Mouse (Mus musculus) heart, postnatal 0 days (tissue): ENCODE measurements around the gene Setd3. TPM values are rescaled to one million over a fixed set of nuclear protein-coding genes. Genes with fewer than 3 reads are reported as not detected.

Source experiments
- ATAC-seq: fragments of 200-750 bp; cut with Nextera tagmentation; 2 replicates; pipeline ENCODE4 v1.8.0; 2017; ENCODE audit warnings: low read depth, moderate number of reproducible peaks, moderate library complexity; ENCODE audit not compliant: insufficient read depth
- DNase-seq: peaks from one replicate; pipeline ENCODE4 v3.0.0-alpha.2; 2016; ENCODE audit warnings: low spot score
- H3K27ac ChIP-seq: fragments of 300-500 bp; sonication (generic); 2 replicates; pipeline ENCODE4 v1.5.1; 2014; ENCODE audit warnings: low read depth, mild to moderate bottlenecking
- H3K27me3 ChIP-seq: fragments of 300-500 bp; sonication (generic); 2 replicates; pipeline ENCODE4 v1.6.1; 2014; ENCODE audit warnings: low read length, mixed read lengths; ENCODE audit not compliant: control insufficient read depth, insufficient read depth
- H3K36me3 ChIP-seq: fragments of 300-500 bp; sonication (generic); replicated peaks from 2 replicates; pipeline ENCODE4 v1.6.1; 2014; ENCODE audit warnings: low read length, mixed read lengths; ENCODE audit not compliant: control insufficient read depth, insufficient read depth
- H3K4me1 ChIP-seq: fragments of 300-500 bp; sonication (generic); 2 replicates; pipeline ENCODE4 v1.6.1; 2014; ENCODE audit warnings: antibody characterized with exemption; ENCODE audit not compliant: control insufficient read depth, insufficient read depth
- H3K4me2 ChIP-seq: fragments of 300-500 bp; sonication (generic); 2 replicates; pipeline ENCODE4 v1.6.1; 2014; ENCODE audit warnings: low read depth, mild to moderate bottlenecking, low read length, moderate library complexity
- H3K4me3 ChIP-seq: fragments of 300-500 bp; sonication (generic); 2 replicates; pipeline ENCODE4 v1.5.1; 2014; ENCODE audit warnings: low read depth, low read length
- H3K9ac ChIP-seq: fragments of 300-500 bp; sonication (generic); replicated peaks from 2 replicates; pipeline ENCODE4 v1.6.1; 2014; ENCODE audit warnings: low read depth, low read length, mixed read lengths
- H3K9me3 ChIP-seq: fragments of 300-500 bp; sonication (generic); replicated peaks from 2 replicates; pipeline ENCODE4 v1.6.1; 2016; ENCODE audit warnings: low read length; ENCODE audit not compliant: control insufficient read depth
- CTCF ChIP-seq: IDR thresholded peaks from 2 replicates; pipeline ENCODE4 v1.5.1; 2016; ENCODE audit warnings: antibody characterized with exemption, control low read depth, low read depth
- EP300 ChIP-seq: IDR thresholded peaks from 2 replicates; pipeline ENCODE4 v1.6.1; 2016; ENCODE audit warnings: antibody characterized with exemption, low read depth
- WGBS: fragments of 180-500 bp; shearing (Covaris S2); extraction: QIAGEN DNeasy Blood & Tissue Kit; methylation state at CpG from one replicate; pipeline ENCODE4 v1.1.7; 2014; 5-methylcytosine and 5-hydroxymethylcytosine counted together
- polyA plus RNA-seq: library from polyadenylated mRNA; unstranded; fragments of >200 nt; fragmentation: Nextera tagmentation; extraction: Ambion mirVana; gene quantifications from 2 replicates; pipeline ENCODE4 v1.2.1, GENCODE M21; 2015
- total RNA-seq: library from RNA; depleted of rRNA; stranded (reverse); fragments of >200 nt; gene quantifications from 2 replicates; pipeline ENCODE4 v1.2.3, GENCODE M21; 2014; ENCODE audit warnings: low replicate concordance

Gene Setd3
- total and polyA plus RNA-seq, 2 experiments from 2014 or later = 56.2 to 61.3 TPM

DNA sequence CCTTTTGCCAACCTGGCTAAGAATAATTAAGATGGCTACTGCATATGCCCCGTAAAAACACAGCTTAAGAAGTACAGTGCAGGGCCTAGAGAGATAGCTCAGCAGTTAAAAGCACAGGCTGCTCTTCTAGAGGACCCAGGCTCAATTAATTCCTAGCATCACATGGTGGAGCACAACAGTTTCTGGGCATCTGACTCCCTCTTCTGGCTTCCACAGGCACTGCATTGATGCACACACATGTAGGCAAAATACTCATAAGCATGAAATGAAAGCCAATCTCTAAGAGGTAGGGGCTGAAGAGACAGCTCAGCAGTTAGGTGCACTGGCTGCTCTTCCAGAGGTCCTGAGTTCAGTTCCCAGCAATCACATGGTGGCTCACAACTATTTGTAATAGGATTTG, 17.1 kb downstream of the Setd3 start:
- TF ChIP-seq CTCF = peak; percentile 45
- TF ChIP-seq EP300 = no peak
- H3K36me3 ChIP-seq = peaks cover 67% of the 10 kb centered on the region
- DNase-seq = no peak

DNA sequence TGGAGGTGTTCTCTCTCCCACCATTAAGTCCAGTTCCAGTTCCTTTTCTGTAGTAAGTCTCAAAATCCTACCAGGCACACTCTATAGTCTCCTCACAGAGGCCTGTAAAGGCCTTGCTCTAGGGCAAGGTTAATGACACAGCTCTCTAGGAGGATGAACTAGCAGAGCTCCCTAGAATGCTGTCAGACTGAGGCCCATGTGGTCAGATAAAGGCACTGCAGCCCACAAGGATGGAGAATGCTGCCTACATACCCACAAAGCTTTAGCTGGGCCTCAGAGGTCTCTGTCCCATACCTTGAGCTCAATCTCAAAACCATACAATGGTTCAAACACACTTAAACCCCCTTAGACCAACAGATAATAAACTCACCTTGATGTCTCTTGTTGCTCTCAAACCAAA, 19.3 kb downstream of the Setd3 start:
- Histone ChIP-seq H3K4me2 (no peak overlapping the region), H3K4me1 (no peaks in the 10 kb centered on the region), H3K27ac (no peak overlapping the region), H3K4me3 (no peak overlapping the region), H3K9ac (no peak overlapping the region), H3K27me3 (no peaks in the 10 kb centered on the region), H3K36me3 (peaks cover 86% of the 10 kb centered on the region), H3K9me3 (no peaks in the 10 kb centered on the region)
- TF ChIP-seq EP300 (no peak), CTCF (no peak)
- ATAC-seq (no peak), DNase-seq (no peak)

More for the DNA sequence above, 17.1 kb downstream of the Setd3 start:
- H3K4me1 ChIP-seq = peaks cover 2% of the 10 kb centered on the region; the same call in 1 of the 2 replicates
- ATAC-seq = no peak
- no peak overlapping the region for H3K9ac ChIP-seq
- H3K27me3 ChIP-seq = no peaks in the 10 kb centered on the region
- no peak overlapping the region for H3K4me3 ChIP-seq
- no peak overlapping the region for H3K27ac ChIP-seq
- 94% methylated on average over 1 of the region's 1 CpGs for WGBS
- no peaks in the 10 kb centered on the region for H3K9me3 ChIP-seq
- H3K4me2 ChIP-seq = no peak overlapping the region

DNA sequence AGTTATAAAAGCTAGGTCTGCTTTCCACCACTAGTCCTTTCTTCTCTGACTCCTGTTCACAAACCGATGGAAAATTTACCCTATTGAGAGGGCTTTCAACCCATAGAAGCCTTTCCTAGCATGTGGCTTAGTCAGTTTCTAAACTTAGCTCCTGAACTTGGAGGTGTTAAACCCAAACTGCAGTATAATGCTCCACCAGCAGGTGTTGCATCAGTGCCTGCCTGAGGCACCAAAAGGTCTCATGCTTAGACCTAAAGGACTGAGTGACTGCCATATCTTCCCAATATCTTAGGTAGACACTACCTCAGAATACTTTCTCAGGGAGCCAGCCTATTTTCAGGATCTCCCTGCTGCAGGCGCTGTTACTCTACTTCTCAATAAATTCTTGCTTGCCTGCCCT, 26.4 kb downstream of the Setd3 start:
- ATAC-seq = no peak
- H3K4me2 ChIP-seq = no peak overlapping the region

DNA sequence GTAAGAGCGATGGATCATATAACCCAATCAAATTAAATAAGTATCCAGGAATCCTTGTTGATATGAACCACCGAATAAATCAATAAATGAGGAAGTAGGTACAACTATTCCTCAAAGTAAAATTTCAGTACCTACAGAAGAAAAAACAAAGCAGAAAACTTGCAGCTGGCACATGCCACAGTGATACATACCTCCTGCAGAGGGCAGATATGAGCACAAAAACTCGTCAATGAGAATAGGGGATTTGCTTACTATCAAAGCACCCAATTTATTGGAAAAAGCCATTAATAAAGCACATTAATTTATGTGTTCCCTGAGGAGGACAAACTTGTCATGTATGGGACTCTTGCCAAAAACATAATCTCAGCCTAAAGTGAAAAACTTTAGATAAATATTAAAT, 29.4 kb downstream of the Setd3 start:
- no peak for DNase-seq
- WGBS = 72% methylated on average over 3 of the region's 3 CpGs
- Histone ChIP-seq H3K27me3 (no peaks in the 10 kb centered on the region), H3K4me1 (no peaks in the 10 kb centered on the region), H3K36me3 (peaks cover 47% of the 10 kb centered on the region), H3K9ac (no peak overlapping the region), H3K9me3 (no peaks in the 10 kb centered on the region), H3K4me3 (no peak overlapping the region), H3K4me2 (no peak overlapping the region), H3K27ac (no peak overlapping the region)
- no peak for ATAC-seq
- TF ChIP-seq CTCF (peak; percentile 41), EP300 (no peak)

More for the DNA sequence above, 26.4 kb downstream of the Setd3 start:
- Histone ChIP-seq H3K27me3 (no peaks in the 10 kb centered on the region), H3K4me3 (no peak overlapping the region), H3K27ac (no peak overlapping the region), H3K4me1 (no peaks in the 10 kb centered on the region), H3K36me3 (peaks cover 57% of the 10 kb centered on the region), H3K9me3 (no peaks in the 10 kb centered on the region), H3K9ac (no peak overlapping the region)
- WGBS = 78% methylated on average over 2 of the region's 2 CpGs
- TF ChIP-seq EP300 (no peak), CTCF (peak; percentile 20)
- DNase-seq = no peak

DNA sequence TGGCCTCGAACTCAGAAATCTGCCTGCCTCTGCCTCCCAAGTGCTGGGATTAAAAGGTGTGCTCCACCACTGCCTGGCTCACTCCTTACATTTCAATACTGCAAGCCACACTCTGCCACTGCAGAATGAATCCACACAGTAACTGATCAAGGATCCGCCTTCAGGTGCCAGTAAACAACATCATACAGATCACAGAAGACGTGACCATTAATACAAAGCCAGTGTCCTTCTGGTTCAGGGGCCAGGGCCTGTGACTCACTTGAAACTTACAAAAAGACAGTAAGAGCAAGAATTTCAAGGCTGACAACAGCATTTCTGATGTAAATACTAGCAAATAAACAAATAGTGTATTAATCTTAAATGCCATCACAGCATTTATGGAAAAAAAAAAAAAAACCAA, 33.9 kb downstream of the Setd3 start:
- Histone ChIP-seq H3K4me1 (no peaks in the 10 kb centered on the region), H3K27me3 (no peaks in the 10 kb centered on the region), H3K27ac (no peak overlapping the region), H3K36me3 (peaks cover 42% of the 10 kb centered on the region), H3K4me2 (no peak overlapping the region), H3K9me3 (no peaks in the 10 kb centered on the region), H3K9ac (no peak overlapping the region), H3K4me3 (no peak overlapping the region)
- no peak for TF ChIP-seq EP300
- TF ChIP-seq CTCF = no peak
- 97% methylated on average over 3 of the region's 3 CpGs for WGBS
- DNase-seq (no peak), ATAC-seq (no peak)
